Mouse (Mus musculus) liver, embryonic 14.5 days (tissue): ENCODE data around the gene Nhlh2.

Experiments
- CTCF ChIP-seq: IDR thresholded peaks from 2 replicates; pipeline ENCODE4 v1.5.1; 2016; ENCODE audit warnings: antibody characterized with exemption, low read depth, control low read depth
- EP300 ChIP-seq: IDR thresholded peaks from 2 replicates; pipeline ENCODE4 v1.6.1; 2016; ENCODE audit warnings: antibody characterized with exemption, low read depth

- TF ChIP-seq CTCF (no peak), EP300 (no peak)
These were observed 31.8 kb downstream of the Nhlh2 start for GRCm38 (mm10) chr3:102041632-102042031.
